Mouse (Mus musculus): Measurements from ENCODE around the gene Pcdh15.

GRCm38 (mm10) chr10:73515742-73516141 lies 416.6 kb downstream of the Pcdh15 start:
- no peak for TF ChIP-seq CTCF (IDR thresholded peaks at IDR 0.05; ENCODE audit: extremely low read depth, insufficient read depth, low read length)
- TF ChIP-seq POLR2A (IDR thresholded peaks at IDR 0.05; ENCODE audit: extremely low read depth, insufficient read depth, low read length) = no peak
